Mouse (Mus musculus) heart, embryonic 10.5 days (tissue): ENCODE data around the gene Olfr1347. TPM values are rescaled to one million over a fixed set of nuclear protein-coding genes. Genes with fewer than 3 reads are reported as not detected.

ENCODE experiments used
- DNase-seq: peaks from one replicate; pipeline ENCODE4 v3.0.0-alpha.2; 2017; ENCODE audit warnings: low spot score
- H3K27ac ChIP-seq: fragments of 300-500 bp; sonication (generic); 2 replicates; pipeline ENCODE4 v1.5.1; 2016; ENCODE audit warnings: mild to moderate bottlenecking
- H3K27me3 ChIP-seq: fragments of 300-500 bp; sonication (generic); 2 replicates; pipeline ENCODE4 v1.6.1; 2016; ENCODE audit warnings: mild to moderate bottlenecking; ENCODE audit not compliant: poor library complexity, insufficient read depth, severe bottlenecking
- H3K36me3 ChIP-seq: fragments of 300-500 bp; sonication (generic); 2 replicates; pipeline ENCODE4 v1.6.1; 2016; ENCODE audit warnings: mild to moderate bottlenecking, moderate library complexity
- H3K4me1 ChIP-seq: fragments of 300-500 bp; sonication (generic); 2 replicates; pipeline ENCODE4 v1.6.1; 2016; ENCODE audit warnings: mild to moderate bottlenecking
- H3K4me3 ChIP-seq: fragments of 300-500 bp; sonication (generic); 2 replicates; pipeline ENCODE4 v1.5.1; 2016; ENCODE audit warnings: mild to moderate bottlenecking, moderate library complexity
- H3K9me3 ChIP-seq: fragments of 300-500 bp; sonication (generic); 2 replicates; pipeline ENCODE4 v1.6.1; 2016; ENCODE audit warnings: mild to moderate bottlenecking, moderate library complexity
- WGBS: fragments of 180-500 bp; shearing (Covaris S2); methylation state at CpG from one replicate; pipeline ENCODE4 v1.1.7; 2016; 5-methylcytosine and 5-hydroxymethylcytosine counted together
- polyA plus RNA-seq: library from polyadenylated mRNA; unstranded; fragments of >200 nt; fragmentation: Nextera tagmentation; extraction: Ambion mirVana; gene quantifications from 2 replicates; pipeline ENCODE4 v1.2.1, GENCODE M21; 2016

Gene Olfr1347
- polyA plus RNA-seq, 1 experiment from 2014 or later = not detected

DNA sequence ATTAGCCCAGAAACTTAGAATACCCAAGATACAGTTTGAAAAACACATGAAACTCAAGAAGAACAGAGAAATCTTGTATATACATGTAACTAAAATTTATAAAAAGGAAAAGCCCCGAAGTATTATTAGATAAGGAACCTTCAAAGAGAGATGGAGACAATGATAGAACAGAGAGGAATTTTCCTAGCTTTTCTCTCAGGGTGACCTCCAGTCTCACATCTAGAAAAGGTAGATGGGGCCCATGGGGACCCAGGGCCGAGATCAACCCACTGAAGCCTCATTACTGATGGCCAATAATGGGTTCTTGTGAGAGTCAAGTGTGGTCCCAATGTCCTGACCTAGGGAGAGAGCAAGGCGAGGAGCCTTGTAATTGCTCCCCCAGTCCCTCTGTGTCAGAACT, 61.2 kb downstream of the Olfr1347 start, which contains the start of gene Olfr1344:
Gene Olfr1344 (plus strand): TSS at position 301 of the 400 bp plus-strand sequence.
- no peaks in the 10 kb centered on the region for H3K4me1 ChIP-seq
- H3K27me3 ChIP-seq = no peaks in the 10 kb centered on the region
- H3K27ac ChIP-seq = no peak within 1 kb of the TSS
- H3K36me3 ChIP-seq = no peaks in the 10 kb centered on the region
- no peaks in the 10 kb centered on the region for H3K9me3 ChIP-seq
- no peak for DNase-seq
- WGBS = 71% methylated on average over 3 of the region's 3 CpGs
- no peak within 1 kb of the TSS for H3K4me3 ChIP-seq

Other genes starting within 250 kb of the Olfr1347 start
- not detected in 2 replicates for gene Epp13, start 247.0 kb downstream of the Olfr1347 start, polyA plus RNA-seq
- 3.4 and 4.1 TPM in 2 replicates for gene Zfp667, start 213.2 kb downstream of the Olfr1347 start, polyA plus RNA-seq
- gene Zfp583, start 168.5 kb downstream of the Olfr1347 start, polyA plus RNA-seq = 4.9 and 5.3 TPM in 2 replicates
- gene Gm3854, start 156.0 kb downstream of the Olfr1347 start, polyA plus RNA-seq = 1.8 and 2.4 TPM in 2 replicates
- gene Zfp78, start 136.5 kb downstream of the Olfr1347 start, polyA plus RNA-seq = 0.83 and 1.3 TPM in 2 replicates
- gene Zfp28, start 116.5 kb downstream of the Olfr1347 start, polyA plus RNA-seq = 8.6 and 9.5 TPM in 2 replicates
- gene Smim17, start 101.0 kb downstream of the Olfr1347 start, polyA plus RNA-seq = 0.18 and 0.21 TPM in 2 replicates
- not detected in 2 replicates for gene Gm20715, start 89.5 kb downstream of the Olfr1347 start, polyA plus RNA-seq
- not detected in 2 replicates for gene Olfr1344, start 61.1 kb downstream of the Olfr1347 start, polyA plus RNA-seq
- gene Olfr1336, start 43.6 kb downstream of the Olfr1347 start, polyA plus RNA-seq = not detected in 2 replicates
- gene Olfr1346, start 32.7 kb downstream of the Olfr1347 start, polyA plus RNA-seq = not detected in 2 replicates
- gene Olfr5, start 12.8 kb downstream of the Olfr1347 start, polyA plus RNA-seq = not detected in 2 replicates
- not detected in 2 replicates for gene Olfr1348, start 9.0 kb upstream of the Olfr1347 start, polyA plus RNA-seq
- not detected in 2 replicates for gene Olfr1349, start 23.2 kb upstream of the Olfr1347 start, polyA plus RNA-seq
- not detected in 2 replicates for gene Olfr1350, start 65.1 kb upstream of the Olfr1347 start, polyA plus RNA-seq
- 9.4 and 17.2 TPM in 2 replicates for gene Zim1, start 196.7 kb upstream of the Olfr1347 start, polyA plus RNA-seq
- gene Peg3, start 230.7 kb upstream of the Olfr1347 start, polyA plus RNA-seq = 198 and 307 TPM in 2 replicates
- gene Usp29, start 230.8 kb upstream of the Olfr1347 start, polyA plus RNA-seq = 11.4 and 20.7 TPM in 2 replicates